In the genomic region with DNA sequence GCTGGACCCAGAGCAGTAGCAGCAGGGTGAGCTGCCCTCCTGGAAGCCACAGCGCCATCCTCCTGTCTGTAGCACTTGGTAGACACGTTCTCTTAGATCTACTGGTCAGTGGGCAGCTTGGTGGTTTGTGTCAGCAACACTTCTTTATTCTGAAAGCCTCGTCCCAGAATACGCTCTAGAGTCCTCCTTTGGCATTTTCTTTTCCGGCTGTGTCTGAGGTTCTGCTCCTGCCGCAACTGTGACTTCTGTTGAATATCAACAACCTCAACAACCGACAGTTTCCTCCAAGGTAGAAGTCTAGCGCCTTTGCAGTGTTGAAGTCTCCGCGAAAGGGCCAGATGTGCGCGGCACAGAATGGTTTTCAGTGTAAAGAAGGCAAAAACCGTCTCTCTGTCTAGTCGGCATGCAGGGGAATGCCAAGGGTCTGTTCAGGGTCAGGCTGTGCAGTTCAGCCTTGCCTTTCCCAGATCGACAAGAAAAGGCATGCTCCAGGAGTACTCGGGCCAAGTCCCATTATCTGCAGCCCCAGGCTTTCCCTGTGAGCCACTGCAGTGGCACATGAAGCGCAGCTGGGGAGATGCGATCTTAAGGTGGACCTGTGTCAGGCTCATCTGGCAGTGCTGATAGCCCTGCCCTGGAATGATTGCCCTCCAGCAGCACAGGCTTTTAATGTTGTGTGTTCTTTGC, we compare ENCODE assay signal across 8 mouse cellular contexts. TPM values are rescaled to one million over a fixed set of nuclear protein-coding genes. Genes with fewer than 3 reads are reported as not detected.
A peak's percentile ranks its signal among the peaks of the same experiment; 100 is the strongest.
DNase-seq lines count a peak whose midpoint lies in the region; ATAC-seq and TF ChIP-seq lines count a peak whose summit lies in the region.

A gene (minus strand): TSS at position 548 of the 687 bp plus-strand sequence.

- no peaks in the 10 kb centered on the region for H3K36me3 ChIP-seq in heart, embryonic 14.5 days (ENCODE audit: control insufficient read depth, insufficient read depth, low read length)
- no peaks in the 10 kb centered on the region for H3K36me3 ChIP-seq in liver, adult 2 months (ENCODE audit: control insufficient read depth, insufficient read depth, low read length)

- H3K27ac ChIP-seq in heart, embryonic 14.5 days (replicated peaks in 1 of 2; ENCODE audit: control insufficient read depth in 1 of 2, insufficient read depth in 1 of 2, low read depth in 2 of 2, low read length in 2 of 2), result peak within 1 kb of the TSS; percentile 89 to 93
- peak within 1 kb of the TSS; percentile 63 for H3K27ac ChIP-seq in liver, adult 2 months (replicated peaks; ENCODE audit: insufficient read depth, low read depth, low read length)

- ATAC-seq in heart, embryonic 14.5 days (ENCODE audit: insufficient number of reproducible peaks, insufficient read depth, low FRiP score, low read depth), result peak; percentile 68

- H3K4me2 ChIP-seq in heart, embryonic 14.5 days (ENCODE audit: low read length), result peak within 1 kb of the TSS; percentile 65

- no peaks in the 10 kb centered on the region for H3K79me2 ChIP-seq in liver, adult 2 months (ENCODE audit: control insufficient read depth, insufficient read depth, low read length)

- TF ChIP-seq POLR2A in liver, adult 2 months (IDR thresholded peaks at IDR 0.05; ENCODE audit: extremely low read depth, insufficient read depth, low read length), result no peak

- no peak for TF ChIP-seq CTCF in liver, adult 2 months (IDR thresholded peaks at IDR 0.05; ENCODE audit: low read depth, low read length)

- peak within 1 kb of the TSS; percentile 70 for H3K9ac ChIP-seq in heart, embryonic 14.5 days (ENCODE audit: low read length)
- H3K9ac ChIP-seq in liver, adult 2 months (ENCODE audit: low read depth, low read length), result peak within 1 kb of the TSS; percentile 35; the same call in 1 of the 2 replicates

- H3K27me3 ChIP-seq in heart, embryonic 14.5 days (ENCODE audit: control insufficient read depth, insufficient read depth, low read length), result no peaks in the 10 kb centered on the region
- no peaks in the 10 kb centered on the region for H3K27me3 ChIP-seq in liver, adult 2 months (ENCODE audit: control insufficient read depth, insufficient read depth, low read length)

- DNase-seq in MEL-GATA-1-ER (ENCODE audit: extremely low read depth, low read depth), result peak; percentile 78
- DNase-seq in c-Kit-negative CD71-positive TER-119-positive erythroid progenitor cells, embryonic 14.5 days (ENCODE audit: low read depth, low spot score), result peak; percentile 82
- no peak for DNase-seq in liver, adult 2 months (ENCODE audit: extremely low read depth, low read depth, low spot score)
- peak; percentile 82 to 86 for DNase-seq in spleen, postnatal 4 days (ENCODE audit: low spot score in 2 of 2)
- no peak for DNase-seq in right cerebral cortex, adult 2 months (ENCODE audit: low spot score in 2 of 2)
- no peak for DNase-seq in frontal cortex, adult 2 months (ENCODE audit: extremely low spot score in 1 of 2, low spot score in 1 of 2)
- no peak for DNase-seq in left cerebral cortex, postnatal 25 days (ENCODE audit: low spot score in 2 of 2)

- intact Hi-C loops in left cerebral cortex, postnatal 25 days (cut with DNase I), result no loop called here

- H3K4me1 ChIP-seq in heart, embryonic 14.5 days (ENCODE audit: control insufficient read depth in 2 of 2, insufficient read depth in 2 of 2, low read length in 2 of 2), result peaks cover 33 to 46% of the 10 kb centered on the region in 2 experiments
- H3K4me1 ChIP-seq in liver, adult 2 months (ENCODE audit: control insufficient read depth, insufficient read depth, low read length), result no peaks in the 10 kb centered on the region

- WGBS in heart, embryonic 14.5 days, result 10% methylated on average over 18 of the region's 18 CpGs
- WGBS in liver, adult 2 months, result 61% methylated on average over 18 of the region's 18 CpGs

- H3K4me3 ChIP-seq in heart, embryonic 14.5 days (ENCODE audit: control insufficient read depth in 1 of 2, insufficient read depth in 1 of 2, low read depth in 1 of 2, low read length in 2 of 2), result peak within 1 kb of the TSS; percentile 36 to 38
- peak within 1 kb of the TSS; percentile 44 for H3K4me3 ChIP-seq in liver, adult 2 months (ENCODE audit: insufficient read depth, low read depth, low read length)

- H3K9me3 ChIP-seq in heart, embryonic 14.5 days (ENCODE audit: control insufficient read depth, low read length), result no peaks in the 10 kb centered on the region

RNA-seq across cellular contexts. Expression of the gene that starts here (rescaled TPM):
- polyA plus RNA-seq in heart, embryonic 14.5 days (2014; fragmentation: Nextera tagmentation; extraction: Ambion mirVana), result 9.5 and 11.2 TPM in 2 replicates
- 1.8 and 1.9 TPM in 2 replicates for total RNA-seq in liver, adult 2 months (2014; rRNA removed)
- polyA plus RNA-seq in liver, adult 2 months (2012; rRNA removed), result 0.93 and 1.1 TPM in 2 replicates
- polyA plus RNA-seq in frontal cortex, adult 2 months (2012; rRNA removed), result 0.50 and 0.62 TPM in 2 replicates
- under 1 TPM in 1 of 2 experiments, not detected in 1; 0.14 TPM for total RNA-seq in left cerebral cortex, postnatal 25 days (2021)

Comparison
In these comparisons a context has a peak if more than half of its experiments do, and no peak if none do; other contexts are left out.
1. DNase-seq: peak in MEL-GATA-1-ER (single experiment), c-Kit-negative CD71-positive TER-119-positive erythroid progenitor cells, embryonic 14.5 days (single experiment) and spleen, postnatal 4 days (2 of 2); none in liver, adult 2 months (single experiment), right cerebral cortex, adult 2 months (0 of 2), frontal cortex, adult 2 months (0 of 2) and left cerebral cortex, postnatal 25 days (0 of 2).